Comparison of ENCODE assay signal across 13 mouse cellular contexts in genomic region chr9:31604497-31605090, GRCm38 (mm10).
"Had no signal": no experiment of that assay in that cellular context is flagged by ENCODE, and none has a peak within 500 bp of the region (broad histone marks: within the 10 kb centered on the region; RNA-seq: fewer than 3 reads in every experiment).

No protein-coding gene starts in this region.

- DNase-seq: kidney, adult 18-20 months; kidney, postnatal 10 days; kidney, postnatal 4 days; lung, postnatal 14 days had no signal

- H3K4me1 ChIP-seq: liver, embryonic 12.5 days; lung, embryonic 15.5 days; megakaryocyte, embryonic 14.5 days; midbrain, embryonic 15.5 days; neural tube, embryonic 12.5 days; stomach, embryonic 15.5 days had no signal

- H3K27ac ChIP-seq: layer of hippocampus, adult 2 months; liver, embryonic 12.5 days; lung, embryonic 15.5 days; macrophage; midbrain, embryonic 15.5 days; neural tube, embryonic 12.5 days; stomach, embryonic 15.5 days had no signal

- H3K27me3 ChIP-seq: liver, embryonic 12.5 days; lung, embryonic 15.5 days; megakaryocyte, embryonic 14.5 days; midbrain, embryonic 15.5 days; neural tube, embryonic 12.5 days; stomach, embryonic 15.5 days had no signal

- ATAC-seq: liver, embryonic 12.5 days; midbrain, embryonic 15.5 days had no signal

- H3K9me3 ChIP-seq: liver, embryonic 12.5 days; lung, embryonic 15.5 days; megakaryocyte, embryonic 14.5 days; midbrain, embryonic 15.5 days; neural tube, embryonic 12.5 days; stomach, embryonic 15.5 days had no signal

- H3K4me2 ChIP-seq: liver, embryonic 12.5 days; lung, embryonic 15.5 days; midbrain, embryonic 11.5 days; midbrain, embryonic 15.5 days; neural tube, embryonic 12.5 days; stomach, embryonic 15.5 days had no signal

- H3K4me3 ChIP-seq: layer of hippocampus, adult 2 months; liver, embryonic 12.5 days; lung, embryonic 15.5 days; megakaryocyte, embryonic 14.5 days; midbrain, embryonic 15.5 days; neural tube, embryonic 12.5 days; stomach, embryonic 15.5 days had no signal

- H3K36me3 ChIP-seq: liver, embryonic 12.5 days; lung, embryonic 15.5 days; midbrain, embryonic 15.5 days; neural tube, embryonic 12.5 days; stomach, embryonic 15.5 days had no signal

- H3K9ac ChIP-seq: liver, embryonic 12.5 days; lung, embryonic 15.5 days; midbrain, embryonic 15.5 days; neural tube, embryonic 12.5 days; stomach, embryonic 15.5 days had no signal
